Mouse (Mus musculus) forebrain, embryonic 14.5 days (tissue): Measurements from ENCODE around the gene Ccdc138. TPM values are rescaled to one million over a fixed set of nuclear protein-coding genes. Genes with fewer than 3 reads are reported as not detected.

Experiments used
- ATAC-seq: fragments of 200-750 bp; cut with Nextera tagmentation; 2 replicates; pipeline ENCODE4 v1.8.0; 2017; ENCODE audit warnings: mild to moderate bottlenecking, moderate library complexity
- DNase-seq: peaks from one replicate; pipeline ENCODE4 v3.0.0-alpha.2; 2015; ENCODE audit warnings: low spot score
- H3K27ac ChIP-seq: fragments of 300-500 bp; sonication (generic); 2 replicates; pipeline ENCODE4 v1.5.1; 2014; ENCODE audit warnings: low read depth, mild to moderate bottlenecking, control low read depth, low read length, moderate library complexity
- H3K27me3 ChIP-seq: fragments of 300-500 bp; sonication (generic); replicated peaks from 2 replicates; pipeline ENCODE4 v1.6.1; 2014; ENCODE audit warnings: low read length, control low read depth, mixed read lengths; ENCODE audit not compliant: control insufficient read depth, insufficient read depth
- H3K36me3 ChIP-seq: fragments of 300-500 bp; sonication (generic); 2 replicates; pipeline ENCODE4 v1.6.1; 2014; ENCODE audit warnings: low read length, control low read depth; ENCODE audit not compliant: control insufficient read depth, insufficient read depth
- H3K4me1 ChIP-seq: fragments of 300-500 bp; sonication (generic); 2 replicates; pipeline ENCODE4 v1.6.1; 2014; ENCODE audit warnings: antibody characterized with exemption, low read length, control low read depth; ENCODE audit not compliant: control insufficient read depth, insufficient read depth
- H3K4me2 ChIP-seq: fragments of 300-500 bp; sonication (generic); 2 replicates; pipeline ENCODE4 v1.6.1; 2014; ENCODE audit warnings: mild to moderate bottlenecking, control low read depth, low read length
- H3K4me3 ChIP-seq: fragments of 300-500 bp; sonication (generic); 2 replicates; pipeline ENCODE4 v1.5.1; 2014; ENCODE audit warnings: low read depth, low read length, control low read depth
- H3K9ac ChIP-seq: fragments of 300-500 bp; sonication (generic); 2 replicates; pipeline ENCODE4 v1.6.1; 2014; ENCODE audit warnings: mild to moderate bottlenecking, low read length, control low read depth, moderate library complexity
- H3K9me3 ChIP-seq: fragments of 300-500 bp; sonication (generic); replicated peaks from 2 replicates; pipeline ENCODE4 v1.6.1; 2016; ENCODE audit warnings: low read length, control low read depth, mixed read lengths; ENCODE audit not compliant: control insufficient read depth
- WGBS: fragments of 180-500 bp; shearing (Covaris S2); extraction: QIAGEN DNeasy Blood & Tissue Kit; methylation state at CpG from one replicate; pipeline ENCODE4 v1.1.7; 2014; 5-methylcytosine and 5-hydroxymethylcytosine counted together
- polyA plus RNA-seq: library from polyadenylated mRNA; unstranded; fragments of >200 nt; fragmentation: Nextera tagmentation; extraction: Ambion mirVana; gene quantifications from 2 replicates; pipeline ENCODE4 v1.2.1, GENCODE M21; 2014

Gene Ccdc138
- polyA plus RNA-seq, 1 experiment from 2014 or later, result 6.0 TPM

GRCm38 (mm10) chr10:58618501-58619216, 120.9 kb downstream of the Ccdc138 start:
- no peak for ATAC-seq
- DNase-seq, result no peak
- Histone ChIP-seq H3K36me3 (no peaks in the 10 kb centered on the region), H3K9ac (no peak overlapping the region), H3K4me2 (no peak overlapping the region), H3K27ac (no peak overlapping the region), H3K4me3 (no peak overlapping the region), H3K4me1 (no peaks in the 10 kb centered on the region), H3K9me3 (no peaks in the 10 kb centered on the region), H3K27me3 (no peaks in the 10 kb centered on the region)
- WGBS, result 88% methylated on average over 17 of the region's 17 CpGs

DNA sequence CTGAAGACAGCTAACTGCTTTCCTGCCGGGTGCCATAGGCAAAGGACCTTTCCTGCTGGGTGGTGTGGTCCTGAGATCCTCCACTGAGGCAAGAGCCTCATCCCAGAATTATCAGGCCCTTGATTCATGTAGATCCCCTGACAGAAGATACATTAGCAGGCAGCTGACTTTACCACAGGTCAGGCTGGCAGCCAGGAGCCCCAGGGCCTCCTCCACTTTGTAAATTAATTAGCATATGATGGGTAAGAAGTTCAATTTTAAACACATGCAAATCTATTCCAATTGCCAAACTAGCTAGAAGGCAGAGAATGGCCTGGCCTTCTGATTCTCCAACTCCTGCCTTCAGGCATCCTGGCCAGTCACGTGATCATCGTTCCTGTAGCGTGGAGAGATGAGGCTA, 121.5 kb downstream of the Ccdc138 start:
- ATAC-seq, result no peak
- no peak for DNase-seq
- no peak overlapping the region for H3K27ac ChIP-seq
- no peaks in the 10 kb centered on the region for H3K27me3 ChIP-seq
- no peaks in the 10 kb centered on the region for H3K9me3 ChIP-seq
- no peak overlapping the region for H3K4me2 ChIP-seq
- no peaks in the 10 kb centered on the region for H3K36me3 ChIP-seq
- H3K4me3 ChIP-seq, result no peak overlapping the region
- WGBS, result 88% methylated on average over 4 of the region's 4 CpGs
- H3K9ac ChIP-seq, result no peak overlapping the region
- no peaks in the 10 kb centered on the region for H3K4me1 ChIP-seq

GRCm38 (mm10) chr10:58624848-58625711, 127.3 kb downstream of the Ccdc138 start:
- no peak for DNase-seq
- Histone ChIP-seq H3K9me3 (no peaks in the 10 kb centered on the region), H3K4me1 (no peaks in the 10 kb centered on the region), H3K9ac (no peak overlapping the region), H3K4me3 (no peak overlapping the region), H3K4me2 (no peak overlapping the region), H3K36me3 (no peaks in the 10 kb centered on the region), H3K27ac (no peak overlapping the region), H3K27me3 (no peaks in the 10 kb centered on the region)
- no peak for ATAC-seq
- WGBS, result 73% methylated on average over 12 of the region's 12 CpGs

Other genes starting within 250 kb of the Ccdc138 start
- 56.8 and 58.8 TPM in 2 replicates for gene Gcc2, start 242.5 kb upstream of the Ccdc138 start, polyA plus RNA-seq
- 66.8 and 68.1 TPM in 2 replicates for gene Lims1, start 174.5 kb upstream of the Ccdc138 start, polyA plus RNA-seq
- 24.2 and 33.4 TPM in 2 replicates for gene Ranbp2, start 51.0 kb upstream of the Ccdc138 start, polyA plus RNA-seq
- 0.89 and 0.98 TPM in 2 replicates for gene Edar, start 177.7 kb downstream of the Ccdc138 start, polyA plus RNA-seq
- gene Gm17542, start 220.3 kb downstream of the Ccdc138 start, polyA plus RNA-seq, result not detected in 2 replicates